ENCODE assay signal across 9 mouse cellular contexts in the genomic region with DNA sequence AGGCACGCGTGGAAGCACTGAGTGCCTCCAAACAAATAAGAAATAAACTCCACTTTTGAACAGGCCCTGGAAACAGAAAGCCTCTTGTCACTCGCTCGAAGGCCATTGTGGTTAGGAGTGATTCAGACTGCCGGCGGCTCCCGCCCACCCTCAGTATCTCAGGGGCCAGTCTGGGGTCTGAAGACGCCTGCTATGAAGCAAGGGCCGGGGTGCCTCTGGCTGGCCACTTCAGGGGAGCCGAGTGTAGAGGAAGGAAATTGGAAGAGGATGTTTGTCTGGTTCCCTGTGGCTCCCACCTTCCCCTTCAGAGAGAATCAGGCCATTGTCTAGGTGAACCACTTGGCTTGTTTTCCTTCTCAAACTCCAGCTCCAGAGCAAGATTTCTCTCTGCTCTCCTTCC. TPM values are rescaled to one million over a fixed set of nuclear protein-coding genes. Genes with fewer than 3 reads are reported as not detected.
DNase-seq lines count a peak whose midpoint lies in the region; ATAC-seq and TF ChIP-seq lines count a peak whose summit lies in the region.
"Had no signal": no experiment of that assay in that cellular context is flagged by ENCODE, and none has a peak within 500 bp of the region (broad histone marks: within the 10 kb centered on the region; RNA-seq: fewer than 3 reads in every experiment).

No protein-coding gene starts in this region.

- 4% methylated on average over 10 of the region's 10 CpGs for WGBS in forebrain, embryonic 16.5 days
- 18% methylated on average over 10 of the region's 10 CpGs for WGBS in intestine, embryonic 15.5 days
- 21% methylated on average over 10 of the region's 10 CpGs for WGBS in stomach, embryonic 15.5 days

- peak overlapping the region; percentile 51 for H3K27ac ChIP-seq in layer of hippocampus, adult 2 months
- peak overlapping the region; percentile 31 for H3K27ac ChIP-seq in forebrain, embryonic 16.5 days (ENCODE audit: low read length)
- H3K27ac ChIP-seq in intestine, embryonic 15.5 days, result peak overlapping the region; percentile 81
- H3K27ac ChIP-seq in stomach, embryonic 15.5 days, result peak overlapping the region; percentile 77
- H3K27ac ChIP-seq: liver, embryonic 14.5 days had no signal

- no peak for TF ChIP-seq CTCF in layer of hippocampus, adult 2 months (conservative IDR thresholded peaks at IDR 0.05)

- no peaks in the 10 kb centered on the region for H3K9me3 ChIP-seq in forebrain, embryonic 16.5 days (ENCODE audit: control insufficient read depth, low read length)
- no peaks in the 10 kb centered on the region for H3K9me3 ChIP-seq in intestine, embryonic 15.5 days
- H3K9me3 ChIP-seq in stomach, embryonic 15.5 days, result no peaks in the 10 kb centered on the region

- H3K9ac ChIP-seq in forebrain, embryonic 16.5 days (replicated peaks; ENCODE audit: low read depth, low read length), result peak overlapping the region; percentile 32; the same call in 1 of the 2 replicates
- no peak overlapping the region for H3K9ac ChIP-seq in intestine, embryonic 15.5 days
- H3K9ac ChIP-seq in stomach, embryonic 15.5 days, result no peak overlapping the region
- H3K9ac ChIP-seq: liver, embryonic 14.5 days had no signal

- no peak overlapping the region for H3K4me3 ChIP-seq in layer of hippocampus, adult 2 months
- H3K4me3 ChIP-seq in forebrain, embryonic 16.5 days (replicated peaks; ENCODE audit: low read length), result no peak overlapping the region
- H3K4me3 ChIP-seq in intestine, embryonic 15.5 days (replicated peaks), result no peak overlapping the region
- no peak overlapping the region for H3K4me3 ChIP-seq in stomach, embryonic 15.5 days (replicated peaks)

- no peaks in the 10 kb centered on the region for H3K36me3 ChIP-seq in forebrain, embryonic 16.5 days (ENCODE audit: control insufficient read depth, insufficient read depth)
- no peaks in the 10 kb centered on the region for H3K36me3 ChIP-seq in intestine, embryonic 15.5 days
- no peaks in the 10 kb centered on the region for H3K36me3 ChIP-seq in stomach, embryonic 15.5 days

- H3K27me3 ChIP-seq in forebrain, embryonic 16.5 days (replicated peaks; ENCODE audit: control insufficient read depth, insufficient read depth, low read length), result 0 out of 2 replicates have a peak, but pooled peaks cover 2% of the 10 kb centered on the region
- H3K27me3 ChIP-seq in intestine, embryonic 15.5 days (replicated peaks), result no peaks in the 10 kb centered on the region
- H3K27me3 ChIP-seq in stomach, embryonic 15.5 days (replicated peaks), result no peaks in the 10 kb centered on the region

- no peak for ATAC-seq in forebrain, embryonic 16.5 days
- ATAC-seq in intestine, embryonic 15.5 days, result peak; percentile 70
- ATAC-seq in stomach, embryonic 15.5 days (ENCODE audit: insufficient read depth, low FRiP score, low read depth), result 0 out of 2 replicates have a peak, but pooled peaks have one; percentile 44

- no peak overlapping the region for H3K4me2 ChIP-seq in forebrain, embryonic 16.5 days (ENCODE audit: low read length)
- no peak overlapping the region for H3K4me2 ChIP-seq in intestine, embryonic 15.5 days (replicated peaks)
- H3K4me2 ChIP-seq in stomach, embryonic 15.5 days, result peak overlapping the region; percentile 10; the same call in 1 of the 2 replicates

- H3K4me1 ChIP-seq in forebrain, embryonic 16.5 days (replicated peaks; ENCODE audit: control insufficient read depth, insufficient read depth, low read length), result peaks cover 11% of the 10 kb centered on the region
- peaks cover 20% of the 10 kb centered on the region for H3K4me1 ChIP-seq in intestine, embryonic 15.5 days (replicated peaks)
- peaks cover 17% of the 10 kb centered on the region for H3K4me1 ChIP-seq in stomach, embryonic 15.5 days

- DNase-seq in layer of hippocampus, adult 2 months (ENCODE audit: low spot score in 2 of 2), result no peak
- no peak for DNase-seq in layer of hippocampus, adult 8-10 months (ENCODE audit: low spot score in 2 of 2)
- DNase-seq in adrenal gland, adult 8-10 months, result peak; percentile 36
- DNase-seq in lung, postnatal 25 days (ENCODE audit: low spot score), result peak; percentile 59
- DNase-seq in thymus, postnatal 10 days (ENCODE audit: low spot score in 2 of 2), result no peak

RNA-seq across cellular contexts. Expression of a gene that starts 10.3 kb away (rescaled TPM):
- total RNA-seq in layer of hippocampus, adult 2 months (2021), result not detected
- 1 to 10 TPM in 1 of 4 experiments, under 1 TPM in 2, not detected in 1; 0.48 to 1.2 (median 0.74) TPM for total RNA-seq in layer of hippocampus, adult 8-10 months (2022)
- not detected for total RNA-seq in adrenal gland, adult 8-10 months (2022)
- not detected in 2 replicates for polyA plus RNA-seq in forebrain, embryonic 16.5 days (2015; fragmentation: Nextera tagmentation; extraction: Ambion mirVana)
- polyA plus RNA-seq in intestine, embryonic 15.5 days (2015; fragmentation: Nextera tagmentation; extraction: Ambion mirVana), result not detected in 2 replicates
- 0.19 TPM in 1 of 2 replicates, not detected in the other for polyA plus RNA-seq in stomach, embryonic 15.5 days (2015; fragmentation: Nextera tagmentation; extraction: Ambion mirVana)
- polyA plus RNA-seq: liver, embryonic 14.5 days had no signal

RNA-seq across cellular contexts. Expression of a gene that starts 32.5 kb away (rescaled TPM):
- total RNA-seq in layer of hippocampus, adult 2 months (2021), result 100 to 1,000 TPM; 106 to 115 TPM
- 100 to 1,000 TPM; 102 to 124 (median 114) TPM for total RNA-seq in layer of hippocampus, adult 8-10 months (2022)
- total RNA-seq in adrenal gland, adult 8-10 months (2022), result 10 to 100 TPM; 62.4 to 91.7 (median 77.9) TPM
- polyA plus RNA-seq in forebrain, embryonic 16.5 days (2015; fragmentation: Nextera tagmentation; extraction: Ambion mirVana), result 6.2 and 6.4 TPM in 2 replicates
- 4.7 and 5.2 TPM in 2 replicates for polyA plus RNA-seq in intestine, embryonic 15.5 days (2015; fragmentation: Nextera tagmentation; extraction: Ambion mirVana)
- polyA plus RNA-seq in stomach, embryonic 15.5 days (2015; fragmentation: Nextera tagmentation; extraction: Ambion mirVana), result 4.5 and 5.0 TPM in 2 replicates

RNA-seq across cellular contexts. Expression of a gene that starts 52.5 kb away (rescaled TPM):
- total RNA-seq in layer of hippocampus, adult 2 months (2021), result 100 to 1,000 TPM in 1 of 2 experiments, 10 to 100 TPM in 1; 83.0 to 101 TPM
- 100 to 1,000 TPM in 2 of 4 experiments, 10 to 100 TPM in 2; 83.5 to 104 (median 100.0) TPM for total RNA-seq in layer of hippocampus, adult 8-10 months (2022)
- 10 to 100 TPM; 37.7 to 96.3 (median 62.2) TPM for total RNA-seq in adrenal gland, adult 8-10 months (2022)
- polyA plus RNA-seq in forebrain, embryonic 16.5 days (2015; fragmentation: Nextera tagmentation; extraction: Ambion mirVana), result 505 and 535 TPM in 2 replicates
- 166 and 207 TPM in 2 replicates for polyA plus RNA-seq in intestine, embryonic 15.5 days (2015; fragmentation: Nextera tagmentation; extraction: Ambion mirVana)
- polyA plus RNA-seq in stomach, embryonic 15.5 days (2015; fragmentation: Nextera tagmentation; extraction: Ambion mirVana), result 186 and 196 TPM in 2 replicates

Comparison
In these comparisons a context has a peak if more than half of its experiments do, and no peak if none do; other contexts are left out.
1. DNase-seq: peak in adrenal gland, adult 8-10 months (single experiment) and lung, postnatal 25 days (single experiment); none in layer of hippocampus, adult 2 months (0 of 2), layer of hippocampus, adult 8-10 months (0 of 2) and thymus, postnatal 10 days (0 of 2).
2. H3K27ac ChIP-seq: peak in every context shown above with its lines; median percentile 81 in intestine, embryonic 15.5 days; 77 in stomach, embryonic 15.5 days; 51 in layer of hippocampus, adult 2 months; 31 in forebrain, embryonic 16.5 days.